Mouse (Mus musculus) C2C12 (cell line): ENCODE results near the gene Pus7.

Experiments
- CEBPB ChIP-seq: IDR thresholded peaks from one replicate; pipeline ENCODE4 v1.6.1; 2011; ENCODE audit warnings: low read depth, mild to moderate bottlenecking, control low read depth, moderate library complexity
- CTCF ChIP-seq: IDR thresholded peaks from one replicate; pipeline ENCODE4 v1.5.1; 2011; ENCODE audit not compliant: control insufficient read depth, insufficient read depth, insufficient read length
- MAX ChIP-seq: IDR thresholded peaks from one replicate; pipeline ENCODE4 v1.6.1; 2011; ENCODE audit warnings: mild to moderate bottlenecking, control low read depth
- MYOD1 ChIP-seq: IDR thresholded peaks from one replicate; pipeline ENCODE4 v1.6.1; 2011; ENCODE audit warnings: low read depth; ENCODE audit not compliant: control insufficient read depth, insufficient read length
- MYOG ChIP-seq: IDR thresholded peaks from one replicate; pipeline ENCODE4 v1.6.1; 2011; ENCODE audit not compliant: control insufficient read depth, insufficient read length; ENCODE audit errors: extremely low read depth
- USF1 ChIP-seq: IDR thresholded peaks from one replicate; pipeline ENCODE4 v1.6.1; 2011; ENCODE audit warnings: low read depth, mild to moderate bottlenecking, control low read depth, moderate library complexity

- TF ChIP-seq CTCF, result no peak
- no peak for TF ChIP-seq CEBPB
- no peak for TF ChIP-seq MYOG
- no peak for TF ChIP-seq USF1
- TF ChIP-seq MAX, result no peak
- TF ChIP-seq MYOD1, result no peak
Observed at GRCm38 (mm10) chr5:23814841-23815240, 31.3 kb upstream of the Pus7 start.
